Mouse (Mus musculus): ENCODE results near the gene Dnajc7. TPM values are rescaled to one million over a fixed set of nuclear protein-coding genes. Genes with fewer than 3 reads are reported as not detected.

Gene Dnajc7
- polyA plus RNA-seq, 2 experiments = 15.1 to 61.7 TPM

- 73% methylated on average over 15 of the region's 15 CpGs for WGBS (ENCODE audit: insufficient replicate concordance)
- no peaks in the 10 kb centered on the region for H3K27me3 ChIP-seq (ENCODE audit: control insufficient read depth, insufficient read depth, low read length)
- no peak overlapping the region for H3K4me2 ChIP-seq (ENCODE audit: low read depth)
- TF ChIP-seq EP300 (IDR thresholded peaks at IDR 0.05; ENCODE audit: low read depth) = no peak
- TF ChIP-seq CTCF (IDR thresholded peaks at IDR 0.05; ENCODE audit: low read depth) = no peak
- no peaks in the 10 kb centered on the region for H3K4me1 ChIP-seq (replicated peaks; ENCODE audit: control insufficient read depth in 2 of 2, insufficient read depth in 2 of 2, low read length in 1 of 2)
- no peaks in the 10 kb centered on the region for H3K36me3 ChIP-seq (replicated peaks; ENCODE audit: control insufficient read depth, insufficient read depth, low read depth)
- ATAC-seq (ENCODE audit: insufficient read depth) = no peak
- H3K9me3 ChIP-seq (ENCODE audit: control insufficient read depth, low read length) = no peaks in the 10 kb centered on the region
- H3K4me3 ChIP-seq (ENCODE audit: insufficient read depth in 1 of 2, low read depth in 2 of 2, low read length in 2 of 2) = no peak overlapping the region
- H3K27ac ChIP-seq = no peak overlapping the region
- H3K9ac ChIP-seq (replicated peaks) = no peak overlapping the region
- DNase-seq (ENCODE audit: low read depth in 3 of 3, low spot score in 3 of 3) = no peak
These were observed 55.7 kb downstream of the Dnajc7 start for GRCm38 (mm10) chr11:100564297-100564696.

GRCm38 (mm10) chr11:100561748-100562147, 58.2 kb downstream of the Dnajc7 start:
- WGBS (ENCODE audit: insufficient replicate concordance) = 50% methylated on average over 5 of the region's 5 CpGs
- no peaks in the 10 kb centered on the region for H3K9me3 ChIP-seq (ENCODE audit: control insufficient read depth, low read length)
- H3K27me3 ChIP-seq (ENCODE audit: control insufficient read depth, insufficient read depth, low read length) = no peaks in the 10 kb centered on the region
- no peak for DNase-seq (ENCODE audit: low read depth in 3 of 3, low spot score in 3 of 3)
- no peak overlapping the region for H3K4me3 ChIP-seq (ENCODE audit: insufficient read depth in 1 of 2, low read depth in 2 of 2, low read length in 2 of 2)
- H3K9ac ChIP-seq (replicated peaks) = no peak overlapping the region
- H3K27ac ChIP-seq = no peak overlapping the region
- no peaks in the 10 kb centered on the region for H3K4me1 ChIP-seq (replicated peaks; ENCODE audit: control insufficient read depth in 2 of 2, insufficient read depth in 2 of 2, low read length in 1 of 2)
- ATAC-seq (ENCODE audit: insufficient read depth) = no peak
- TF ChIP-seq CTCF (IDR thresholded peaks at IDR 0.05; ENCODE audit: low read depth) (no peak), EP300 (IDR thresholded peaks at IDR 0.05; ENCODE audit: low read depth) (no peak)
- no peak overlapping the region for H3K4me2 ChIP-seq (ENCODE audit: low read depth)
- no peaks in the 10 kb centered on the region for H3K36me3 ChIP-seq (replicated peaks; ENCODE audit: control insufficient read depth, insufficient read depth, low read depth)

GRCm38 (mm10) chr11:100559476-100559875, 60.5 kb downstream of the Dnajc7 start:
- Histone ChIP-seq H3K4me3 (ENCODE audit: insufficient read depth in 1 of 2, low read depth in 2 of 2, low read length in 2 of 2) (no peak overlapping the region), H3K4me1 (replicated peaks; ENCODE audit: control insufficient read depth in 2 of 2, insufficient read depth in 2 of 2, low read length in 1 of 2) (no peaks in the 10 kb centered on the region), H3K27ac (no peak overlapping the region), H3K4me2 (ENCODE audit: low read depth) (no peak overlapping the region), H3K9me3 (ENCODE audit: control insufficient read depth, low read length) (no peaks in the 10 kb centered on the region), H3K36me3 (replicated peaks; ENCODE audit: control insufficient read depth, insufficient read depth, low read depth) (no peaks in the 10 kb centered on the region), H3K9ac (replicated peaks) (no peak overlapping the region), H3K27me3 (ENCODE audit: control insufficient read depth, insufficient read depth, low read length) (no peaks in the 10 kb centered on the region)
- no peak for DNase-seq (ENCODE audit: low read depth in 3 of 3, low spot score in 3 of 3)
- ATAC-seq (ENCODE audit: insufficient read depth) = no peak
- 56% methylated on average over 7 of the region's 7 CpGs for WGBS (ENCODE audit: insufficient replicate concordance)
- TF ChIP-seq EP300 (IDR thresholded peaks at IDR 0.05; ENCODE audit: low read depth) (no peak), CTCF (IDR thresholded peaks at IDR 0.05; ENCODE audit: low read depth) (no peak)

DNA sequence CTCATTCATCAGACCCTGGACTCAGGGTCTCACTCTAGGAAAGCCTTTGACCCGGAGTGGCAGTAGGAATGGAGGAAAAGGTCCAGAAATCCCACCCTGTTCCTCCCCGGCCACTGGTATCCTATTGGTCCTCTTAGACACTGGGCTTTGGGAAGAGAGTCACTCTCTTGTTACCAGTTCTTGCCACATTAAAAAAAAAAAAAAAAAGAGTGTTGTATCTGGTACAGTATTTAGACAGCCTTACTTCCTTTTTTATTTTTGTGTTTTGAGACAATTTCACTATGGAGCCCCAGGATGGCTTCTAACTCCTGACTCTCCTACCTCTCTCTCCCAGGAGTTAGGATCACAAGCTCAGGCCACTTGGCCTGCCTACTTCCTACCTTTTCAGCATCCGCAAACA, 62.4 kb downstream of the Dnajc7 start:
- ATAC-seq (ENCODE audit: insufficient read depth) = no peak
- no peak for DNase-seq (ENCODE audit: low read depth in 3 of 3, low spot score in 3 of 3)
- no peak overlapping the region for H3K27ac ChIP-seq
- H3K9me3 ChIP-seq (ENCODE audit: control insufficient read depth, low read length) = no peaks in the 10 kb centered on the region
- no peak overlapping the region for H3K4me2 ChIP-seq (ENCODE audit: low read depth)
- no peaks in the 10 kb centered on the region for H3K36me3 ChIP-seq (replicated peaks; ENCODE audit: control insufficient read depth, insufficient read depth, low read depth)
- no peak overlapping the region for H3K9ac ChIP-seq (replicated peaks)
- no peaks in the 10 kb centered on the region for H3K4me1 ChIP-seq (replicated peaks; ENCODE audit: control insufficient read depth in 2 of 2, insufficient read depth in 2 of 2, low read length in 1 of 2)
- H3K27me3 ChIP-seq (ENCODE audit: control insufficient read depth, insufficient read depth, low read length) = no peaks in the 10 kb centered on the region
- TF ChIP-seq EP300 (IDR thresholded peaks at IDR 0.05; ENCODE audit: low read depth) (no peak), CTCF (IDR thresholded peaks at IDR 0.05; ENCODE audit: low read depth) (no peak)
- 68% methylated on average over 3 of the region's 3 CpGs for WGBS (ENCODE audit: insufficient replicate concordance)
- no peak overlapping the region for H3K4me3 ChIP-seq (ENCODE audit: insufficient read depth in 1 of 2, low read depth in 2 of 2, low read length in 2 of 2)

DNA sequence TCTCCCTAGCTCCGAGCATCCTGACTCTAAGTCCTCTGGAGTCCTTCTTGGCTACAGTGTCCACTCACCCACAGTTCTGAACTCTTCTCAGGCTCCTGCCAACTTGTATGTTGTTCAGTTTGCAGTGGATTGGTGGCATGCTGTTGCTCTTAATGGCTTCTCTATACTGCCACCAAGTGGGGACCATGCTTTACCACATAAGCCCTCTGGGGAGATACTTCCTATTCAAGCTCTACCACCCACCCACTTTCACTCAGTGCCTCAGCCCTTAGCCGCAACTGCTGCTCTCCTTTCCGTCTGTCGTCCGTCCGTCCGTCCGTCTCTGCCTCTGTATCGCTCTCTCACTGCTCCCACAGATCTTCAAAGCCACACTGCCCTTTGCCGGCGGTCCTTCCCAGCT, 64.4 kb downstream of the Dnajc7 start:
- no peak overlapping the region for H3K27ac ChIP-seq
- peak overlapping the region; percentile 44 for H3K4me2 ChIP-seq (ENCODE audit: low read depth)
- no peaks in the 10 kb centered on the region for H3K4me1 ChIP-seq (replicated peaks; ENCODE audit: control insufficient read depth in 2 of 2, insufficient read depth in 2 of 2, low read length in 1 of 2)
- H3K4me3 ChIP-seq (ENCODE audit: insufficient read depth in 1 of 2, low read depth in 2 of 2, low read length in 2 of 2) = peak overlapping the region in 1 of 2 experiments; percentile 26; a peak in 1 of 4 replicates
- 0 out of 2 replicates have a peak, but pooled peaks have one; percentile 53 for ATAC-seq (ENCODE audit: insufficient read depth)
- WGBS (ENCODE audit: insufficient replicate concordance) = 9% methylated on average over 11 of the region's 11 CpGs
- H3K9me3 ChIP-seq (ENCODE audit: control insufficient read depth, low read length) = no peaks in the 10 kb centered on the region
- H3K9ac ChIP-seq (replicated peaks) = no peak overlapping the region
- H3K27me3 ChIP-seq (ENCODE audit: control insufficient read depth, insufficient read depth, low read length) = no peaks in the 10 kb centered on the region
- TF ChIP-seq CTCF (IDR thresholded peaks at IDR 0.05; ENCODE audit: low read depth) (peak; percentile 79), EP300 (IDR thresholded peaks at IDR 0.05; ENCODE audit: low read depth) (no peak)
- H3K36me3 ChIP-seq (replicated peaks; ENCODE audit: control insufficient read depth, insufficient read depth, low read depth) = no peaks in the 10 kb centered on the region
- DNase-seq (ENCODE audit: low read depth in 3 of 3, low spot score in 3 of 3) = peak; percentile 49 to 55 (median 55)
